Mouse (Mus musculus) kidney, adult 2 months (tissue): Measurements from ENCODE around the gene Dscam.

Experiments used
- CTCF ChIP-seq: fragments of 200-500 bp; conservative IDR thresholded peaks from 2 replicates; pipeline ENCODE4 v1.5.1; 2011; ENCODE audit warnings: low read depth, mild to moderate bottlenecking, control low read depth, low read length, moderate library complexity, mixed read lengths; ENCODE audit not compliant: insufficient read depth, insufficient read length
- POLR2A ChIP-seq: fragments of 200-500 bp; IDR thresholded peaks from one replicate; pipeline ENCODE4 v1.6.1; 2011; ENCODE audit warnings: low read depth, low read length, control low read depth

DNA sequence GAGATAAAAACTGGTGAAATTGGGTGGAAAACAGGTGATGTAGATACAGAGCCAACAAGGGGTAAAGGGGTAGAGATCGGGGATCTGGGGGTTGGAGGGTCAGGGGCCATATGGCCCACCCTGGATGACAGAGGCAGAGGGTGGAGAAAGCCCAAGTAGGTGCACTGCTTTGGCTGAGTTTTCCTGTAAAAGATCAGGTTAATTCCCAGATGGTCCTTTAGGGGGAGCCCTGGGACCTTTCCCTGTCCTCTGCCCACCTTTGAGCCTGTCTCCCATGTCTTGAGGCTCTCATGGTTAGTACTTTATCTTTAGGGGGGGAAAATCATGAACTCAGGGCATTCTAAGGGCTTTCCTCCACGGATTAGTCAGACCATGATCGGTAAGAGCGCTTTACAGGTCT lies 318.2 kb downstream of the Dscam start:
- TF ChIP-seq POLR2A (no peak), CTCF (peak; percentile 58)
